Mouse (Mus musculus) cerebellum, adult 2 months (tissue): ENCODE results near the gene Smoc1. TPM values are rescaled to one million over a fixed set of nuclear protein-coding genes. Genes with fewer than 3 reads are reported as not detected.
A peak's percentile ranks its signal among the peaks of the same experiment; 100 is the strongest.

Experiments used
- DNase-seq, 2 experiments: peaks; one replicate each; pipeline ENCODE4 v3.0.0; 2021
- H3K27ac ChIP-seq: fragments of 200-500 bp; 2 replicates; pipeline ENCODE4 v1.5.1; 2012; ENCODE audit warnings: low read length, control low read depth, inconsistent platforms; ENCODE audit not compliant: insufficient read depth
- H3K27me3 ChIP-seq: fragments of 200-500 bp; 2 replicates; pipeline ENCODE4 v1.6.1; 2012; ENCODE audit warnings: inconsistent platforms, mild to moderate bottlenecking, low read length, moderate library complexity; ENCODE audit not compliant: control insufficient read depth, insufficient read depth
- H3K4me1 ChIP-seq: fragments of 200-500 bp; 2 replicates; pipeline ENCODE4 v1.6.1; 2011; ENCODE audit warnings: low read length; ENCODE audit not compliant: control insufficient read depth, insufficient read depth
- H3K4me3 ChIP-seq: fragments of 200-500 bp; replicated peaks from 2 replicates; pipeline ENCODE3; 2011; ENCODE audit warnings: mild to moderate bottlenecking, low read depth, low read length, control low read depth; ENCODE audit not compliant: insufficient read depth
- CTCF ChIP-seq: fragments of 200-500 bp; IDR thresholded peaks from 2 replicates; pipeline ENCODE4 v1.5.1; 2011; ENCODE audit warnings: low read depth, mild to moderate bottlenecking, control low read depth, low read length, moderate library complexity, borderline replicate concordance; ENCODE audit not compliant: insufficient read depth
- POLR2A ChIP-seq: fragments of 200-500 bp; IDR thresholded peaks from 2 replicates; pipeline ENCODE4 v1.6.1; 2011; ENCODE audit warnings: low read length, control low read depth, borderline replicate concordance; ENCODE audit not compliant: insufficient read depth
- WGBS: fragments of 180-500 bp; shearing (Covaris S2); methylation state at CpG from one replicate; pipeline ENCODE4 v1.1.7; 2018; 5-methylcytosine and 5-hydroxymethylcytosine counted together
- polyA plus RNA-seq: library from polyadenylated mRNA; depleted of rRNA; stranded (reverse); fragments of >200 nt; gene quantifications from 2 replicates; pipeline ENCODE4 v1.2.3, GENCODE M21; 2012; rRNA removed

Smoc1 gene
- polyA plus RNA-seq, 1 experiment = 10.8 TPM

DNA sequence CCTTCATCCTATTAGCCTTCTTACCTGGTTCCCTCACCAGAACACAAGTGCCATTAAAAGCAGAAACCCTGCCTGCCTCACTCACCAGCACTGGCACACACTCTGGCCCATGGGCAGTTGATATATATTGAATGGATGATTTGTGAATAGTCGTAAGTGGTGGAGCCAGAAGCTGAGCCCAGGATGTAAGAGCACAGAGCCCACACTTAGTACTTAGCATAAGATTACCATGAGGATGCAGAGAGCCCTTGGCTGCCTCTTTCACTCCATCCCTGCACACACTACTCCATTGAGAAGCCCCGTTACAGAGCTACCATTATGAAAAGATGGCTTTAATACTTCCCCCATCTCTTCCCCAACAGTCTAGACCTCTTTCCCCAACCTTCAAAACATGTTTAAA is 198.2 kb downstream of the Smoc1 start:
- H3K27ac ChIP-seq = no peak overlapping the region
- no peak for DNase-seq
- peaks cover 30% of the 10 kb centered on the region for H3K4me1 ChIP-seq
- TF ChIP-seq POLR2A = no peak
- TF ChIP-seq CTCF = no peak
- no peak overlapping the region for H3K4me3 ChIP-seq
- H3K27me3 ChIP-seq = no peaks in the 10 kb centered on the region
- WGBS = 91% methylated on average over 2 of the region's 2 CpGs

DNA sequence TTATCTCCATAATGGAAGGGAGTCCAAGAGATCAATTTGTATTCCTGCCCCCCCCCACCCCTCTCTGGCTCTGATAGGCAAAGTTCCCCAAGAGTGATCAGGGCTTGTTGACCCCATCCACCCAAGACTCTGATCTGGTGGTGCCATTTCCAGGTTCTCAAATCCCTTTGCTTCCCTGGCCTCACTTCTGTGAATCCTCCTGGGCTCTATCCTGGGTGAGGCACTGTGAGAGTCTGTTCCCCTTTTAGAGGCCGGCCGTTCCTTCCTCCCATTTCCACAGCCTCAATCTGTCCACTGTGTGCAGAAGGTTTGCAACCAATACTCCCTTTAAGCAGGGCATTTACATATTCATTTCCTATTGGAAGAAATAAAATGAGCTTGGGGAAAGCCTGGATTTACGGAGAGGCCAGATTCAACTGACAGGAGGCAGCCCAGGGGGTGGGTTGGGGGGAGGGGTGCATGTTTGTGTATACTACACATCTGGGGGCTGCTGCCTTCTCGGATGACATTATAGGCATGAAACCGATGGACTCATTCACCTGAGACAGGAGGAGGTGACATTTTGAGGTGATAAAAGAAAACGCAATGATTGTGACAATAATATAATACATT is 199.5 kb downstream of the Smoc1 start:
- TF ChIP-seq CTCF = no peak
- DNase-seq = no peak
- 35% methylated on average over 6 of the region's 6 CpGs for WGBS
- Histone ChIP-seq H3K27ac (no peak overlapping the region), H3K4me1 (peaks cover 30% of the 10 kb centered on the region), H3K27me3 (no peaks in the 10 kb centered on the region), H3K4me3 (no peak overlapping the region)

DNA sequence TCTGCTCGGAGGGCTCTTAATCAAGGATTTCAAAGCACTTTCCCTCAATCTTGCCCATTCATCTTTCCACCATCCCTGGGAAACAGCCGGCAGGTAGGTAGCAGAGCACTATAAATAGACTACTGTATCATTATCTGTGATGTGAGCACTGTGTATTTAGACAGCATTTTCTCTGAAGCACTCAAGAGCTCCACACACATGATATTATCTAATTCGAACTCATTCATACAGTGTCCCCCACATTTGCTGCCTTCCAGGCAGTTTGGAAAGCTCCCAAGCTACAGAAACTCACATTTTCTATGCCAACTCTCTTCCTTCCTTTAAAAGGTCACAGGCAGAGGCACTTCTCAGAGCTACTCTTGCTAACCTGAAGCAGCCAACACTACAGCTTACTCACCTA is 200.0 kb downstream of the Smoc1 start:
- no peak overlapping the region; the same call in 1 of the 2 replicates for H3K27ac ChIP-seq
- peak in 1 of 2 experiments; percentile 40 for DNase-seq

DNA sequence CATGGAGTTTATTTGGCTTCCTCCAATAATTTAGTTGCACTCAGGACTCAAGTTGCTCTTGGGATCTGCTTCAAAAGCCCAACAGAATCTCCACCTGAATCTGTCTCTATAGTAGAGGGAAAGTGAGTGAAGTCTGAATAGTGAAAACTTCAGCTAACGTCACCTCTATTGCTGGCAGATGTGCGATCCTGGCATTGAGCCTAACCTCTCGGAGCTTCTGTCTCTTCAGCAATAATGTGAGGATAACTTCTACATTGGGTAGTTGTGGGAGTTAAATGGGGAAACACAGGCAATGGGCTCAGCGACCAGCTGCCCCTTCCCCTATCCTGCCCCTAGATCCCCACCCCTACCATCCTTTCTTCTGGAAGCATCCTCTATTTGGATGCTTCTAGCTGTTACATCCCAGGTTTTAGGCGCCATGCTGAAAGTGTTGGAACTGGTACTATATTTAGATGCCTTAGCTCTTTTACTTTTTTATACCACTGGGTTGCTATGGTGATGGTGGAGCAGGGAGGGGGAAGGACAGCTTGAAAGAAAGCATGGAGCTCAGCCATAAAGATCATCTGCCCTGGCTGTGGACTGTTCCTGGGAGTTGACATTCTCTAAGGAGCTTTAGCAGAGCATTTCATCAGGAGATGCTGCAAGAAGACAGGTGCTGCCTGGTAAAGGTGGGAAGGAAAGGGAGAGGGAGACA is 201.3 kb downstream of the Smoc1 start:
- Histone ChIP-seq H3K4me1 (peaks cover 30% of the 10 kb centered on the region), H3K27me3 (no peaks in the 10 kb centered on the region), H3K27ac (no peak overlapping the region), H3K4me3 (no peak overlapping the region)
- peak; percentile 57 to 83 for DNase-seq
- TF ChIP-seq CTCF (no peak), POLR2A (no peak)
- WGBS = 29% methylated on average over 5 of the region's 5 CpGs

More for the DNA sequence above, 200.0 kb downstream of the Smoc1 start:
- Histone ChIP-seq H3K27me3 (no peaks in the 10 kb centered on the region), H3K4me1 (peaks cover 30% of the 10 kb centered on the region), H3K4me3 (no peak overlapping the region)
- 19% methylated on average over 3 of the region's 3 CpGs for WGBS
- TF ChIP-seq POLR2A (no peak), CTCF (no peak)

DNA sequence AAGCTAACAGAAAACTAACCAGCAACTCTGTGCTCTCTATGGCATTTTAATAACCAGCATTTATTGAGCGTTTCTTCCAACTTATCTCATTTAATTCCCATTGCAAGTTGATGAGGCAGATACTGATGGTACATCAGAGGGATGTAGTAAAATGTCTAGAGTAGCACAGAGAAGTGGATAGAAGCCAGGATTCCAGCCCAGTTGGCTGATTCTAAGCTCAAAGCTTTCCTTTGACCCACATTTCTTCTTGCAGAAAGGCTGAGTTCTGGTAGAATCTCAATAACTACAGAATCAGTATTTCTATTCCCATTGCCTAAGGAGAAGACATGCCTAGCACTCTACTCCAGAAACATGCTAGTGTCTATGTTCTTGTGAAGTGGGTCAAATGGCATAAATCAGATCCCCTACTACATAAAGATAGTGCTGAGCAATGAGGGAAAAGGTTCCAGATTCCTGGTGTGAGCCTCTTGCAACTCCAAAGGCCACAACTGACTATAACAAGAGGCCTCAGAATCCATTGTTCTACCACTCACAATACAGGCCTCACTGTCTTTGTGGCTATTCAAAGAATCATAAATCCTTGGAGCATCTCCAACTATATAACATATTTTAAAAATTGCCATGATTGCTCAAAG is 207.3 kb downstream of the Smoc1 start:
- H3K4me3 ChIP-seq = no peak overlapping the region
- 40% methylated on average over 1 of the region's 1 CpGs for WGBS

DNA sequence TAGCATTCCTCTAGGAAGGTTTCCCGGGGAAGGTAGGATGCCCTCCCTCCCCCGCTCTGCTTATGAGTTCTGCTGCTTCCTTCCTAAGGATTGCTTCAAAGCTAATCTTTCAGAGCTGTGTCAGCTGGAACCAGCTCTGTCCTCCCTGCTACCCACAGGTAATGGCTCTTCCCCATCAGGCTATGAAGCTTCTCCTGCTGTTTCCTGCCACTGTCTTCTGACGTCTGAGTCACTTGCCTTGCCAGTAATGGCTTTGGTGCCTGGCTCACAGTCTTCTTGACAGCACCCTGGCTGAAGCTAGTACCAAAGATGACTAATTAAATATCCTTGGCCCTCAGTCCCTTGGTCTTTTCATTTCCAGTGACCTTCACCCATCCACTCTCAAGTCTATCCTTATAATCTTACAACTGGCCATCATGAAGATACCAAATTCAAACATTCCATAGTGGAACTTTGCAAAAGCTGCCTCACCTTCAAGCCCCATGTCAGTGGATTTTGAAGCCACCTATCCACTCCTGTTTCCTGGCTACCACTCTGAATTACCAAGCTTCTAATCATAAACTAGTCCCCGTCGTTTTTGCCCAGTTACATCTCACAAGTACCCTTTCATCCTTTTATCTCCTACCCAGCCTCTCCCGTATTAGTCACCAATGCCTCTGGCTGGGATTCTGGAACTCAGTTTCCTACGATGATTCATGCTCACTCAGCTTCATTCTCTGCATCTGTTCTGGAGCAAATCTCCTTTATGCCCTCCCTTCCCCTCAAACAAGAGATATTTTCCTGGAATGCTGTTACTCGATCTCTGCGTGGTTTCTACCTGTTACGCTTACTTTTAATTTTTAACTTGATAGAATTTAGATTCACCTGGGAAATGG is 209.1 kb downstream of the Smoc1 start:
- no peaks in the 10 kb centered on the region for H3K27me3 ChIP-seq
- TF ChIP-seq CTCF (no peak), POLR2A (no peak)
- peak in 1 of 2 experiments; percentile 35 for DNase-seq
- H3K27ac ChIP-seq = no peak overlapping the region
- H3K4me1 ChIP-seq = peaks cover 19% of the 10 kb centered on the region; the same call in 1 of the 2 replicates
- H3K4me3 ChIP-seq = no peak overlapping the region
- WGBS = 72% methylated on average over 10 of the region's 10 CpGs

More for the DNA sequence above, 207.3 kb downstream of the Smoc1 start:
- peak in 1 of 2 experiments; percentile 57 for DNase-seq
- TF ChIP-seq POLR2A (no peak), CTCF (no peak)
- Histone ChIP-seq H3K27ac (no peak overlapping the region), H3K27me3 (no peaks in the 10 kb centered on the region), H3K4me1 (peaks cover 19% of the 10 kb centered on the region; the same call in 1 of the 2 replicates)

Other genes with a start within 250 kb of the Smoc1 start
- gene Susd6, start 236.3 kb upstream of the Smoc1 start, polyA plus RNA-seq = 46.3 and 54.8 TPM in 2 replicates
- 650 and 669 TPM in 2 replicates for gene Srsf5, start 81.3 kb upstream of the Smoc1 start, polyA plus RNA-seq
- gene Slc10a1, start 58.1 kb upstream of the Smoc1 start, polyA plus RNA-seq = not detected in 2 replicates